Mouse (Mus musculus): ENCODE results near the gene Sox15. TPM values are rescaled to one million over a fixed set of nuclear protein-coding genes. Genes with fewer than 3 reads are reported as not detected.

The Sox15 gene
- polyA plus RNA-seq, 1 experiment, result 0.08 TPM

DNA sequence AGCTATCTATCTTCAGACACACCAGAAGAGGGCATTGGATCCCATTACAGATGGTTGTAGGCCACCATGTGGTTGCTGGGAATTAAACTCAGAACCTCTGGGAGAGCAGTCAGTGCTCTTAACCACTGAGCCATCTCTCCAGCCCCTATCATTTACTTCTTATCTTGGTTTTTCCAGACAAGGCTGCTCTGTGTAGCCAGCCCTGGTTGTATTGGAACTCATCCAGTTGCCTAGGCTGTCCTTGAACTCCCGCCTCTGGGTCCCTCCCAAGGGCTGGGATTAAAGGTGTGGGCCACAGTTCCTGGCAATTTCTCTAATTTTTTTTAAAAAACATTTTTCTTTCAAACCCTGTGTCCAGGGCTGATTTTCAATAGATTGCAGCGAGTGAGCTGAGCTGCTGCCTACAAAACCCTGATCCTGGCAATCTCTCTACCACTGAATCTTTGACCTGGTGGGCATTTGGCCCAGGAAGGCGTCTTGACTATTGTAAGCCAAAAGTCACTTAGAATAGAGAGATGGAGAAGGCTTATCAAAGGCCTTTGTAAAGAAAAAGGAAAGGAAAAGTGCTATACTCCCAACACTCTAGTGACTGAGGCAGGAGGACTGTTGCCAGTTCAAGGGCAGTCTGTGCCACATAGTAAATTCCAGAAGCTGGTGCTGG is 6.2 kb downstream of the Sox15 start:
- H3K79me3 ChIP-seq (ENCODE audit: low read depth), result peaks cover 13% of the 10 kb centered on the region
- no peaks in the 10 kb centered on the region for H3K27me3 ChIP-seq (ENCODE audit: control insufficient read depth, insufficient read depth, insufficient read length)
- H3K79me2 ChIP-seq (ENCODE audit: control insufficient read depth, insufficient read depth), result peaks cover 26% of the 10 kb centered on the region
- TF ChIP-seq MAX (IDR thresholded peaks at IDR 0.05) (no peak), MYOD1 (IDR thresholded peaks at IDR 0.05; ENCODE audit: control insufficient read depth, insufficient read length, low read depth) (no peak), USF1 (IDR thresholded peaks at IDR 0.05; ENCODE audit: low read depth) (no peak), FOSL1 (IDR thresholded peaks at IDR 0.05; ENCODE audit: insufficient read depth, low read length, poor library complexity, severe bottlenecking) (no peak)
- peak overlapping the region; percentile 43 for H3K4me3 ChIP-seq (ENCODE audit: insufficient read depth, poor library complexity, severe bottlenecking)
- H3ac ChIP-seq (ENCODE audit: control insufficient read depth, insufficient read length, low read depth), result peak overlapping the region; percentile 40
- H3K36me3 ChIP-seq (ENCODE audit: control insufficient read depth, insufficient read depth), result peaks cover 51% of the 10 kb centered on the region

DNA sequence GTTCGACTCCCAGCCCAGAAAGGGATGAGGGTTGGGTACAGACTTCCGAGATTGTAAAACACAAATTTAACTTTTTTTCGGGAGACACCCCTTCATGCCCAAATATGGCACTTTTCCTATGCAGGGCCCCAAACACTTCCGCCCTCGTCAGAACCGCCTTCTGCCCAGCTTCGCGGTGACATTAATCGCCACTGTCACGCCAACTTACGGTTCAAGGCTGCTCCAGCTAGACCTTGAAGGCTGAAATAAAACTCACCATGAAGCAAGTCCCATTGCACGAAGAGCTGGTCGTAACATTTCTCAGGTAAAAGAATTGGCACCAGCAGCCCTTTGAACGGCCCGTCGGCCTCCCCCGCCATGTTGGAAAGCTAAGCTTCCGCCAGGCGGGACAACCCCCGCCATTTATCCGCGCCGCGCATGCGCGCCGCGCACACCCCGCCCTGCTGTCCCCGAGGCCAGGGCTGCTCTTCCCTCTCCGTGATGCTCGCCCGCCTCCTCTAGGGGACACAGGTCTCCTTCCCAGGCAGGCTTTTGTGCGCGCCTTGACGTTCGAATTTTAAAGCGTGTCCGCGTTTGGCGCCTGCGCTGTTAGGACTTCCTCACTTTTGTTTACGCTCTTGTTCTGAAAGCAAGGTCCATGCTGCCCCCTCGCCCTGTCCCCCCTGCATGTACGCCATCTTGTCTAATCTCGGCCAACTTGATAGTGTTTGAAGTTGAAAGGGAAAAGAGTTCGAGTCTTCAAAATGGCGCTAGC is 7.3 kb downstream of the Sox15 start, which contains the start of gene Mpdu1:
TSS of gene Mpdu1 (minus strand) at position 430 of the 754 bp plus-strand sequence.
- H3K79me3 ChIP-seq (ENCODE audit: low read depth), result peaks cover 13% of the 10 kb centered on the region
- peak within 1 kb of the TSS; percentile 43 for H3K4me3 ChIP-seq (ENCODE audit: insufficient read depth, poor library complexity, severe bottlenecking)
- no peak for TF ChIP-seq CEBPB (IDR thresholded peaks at IDR 0.05; ENCODE audit: low read depth)
- no peak for TF ChIP-seq FOSL1 (IDR thresholded peaks at IDR 0.05; ENCODE audit: insufficient read depth, low read length, poor library complexity, severe bottlenecking)
- no peak for TF ChIP-seq MYOG (IDR thresholded peaks at IDR 0.05; ENCODE audit: control insufficient read depth, extremely low read depth, insufficient read length)
- TF ChIP-seq USF1 (IDR thresholded peaks at IDR 0.05; ENCODE audit: low read depth), result no peak
- TF ChIP-seq MAX (IDR thresholded peaks at IDR 0.05), result peak; percentile 45
- TF ChIP-seq MYOD1 (IDR thresholded peaks at IDR 0.05; ENCODE audit: control insufficient read depth, insufficient read length, low read depth), result no peak
- H3ac ChIP-seq (ENCODE audit: control insufficient read depth, insufficient read length, low read depth), result peak within 1 kb of the TSS; percentile 84
- no peaks in the 10 kb centered on the region for H3K27me3 ChIP-seq (ENCODE audit: control insufficient read depth, insufficient read depth, insufficient read length)
- peaks cover 48% of the 10 kb centered on the region for H3K36me3 ChIP-seq (ENCODE audit: control insufficient read depth, insufficient read depth)
- peaks cover 26% of the 10 kb centered on the region for H3K79me2 ChIP-seq (ENCODE audit: control insufficient read depth, insufficient read depth)

DNA sequence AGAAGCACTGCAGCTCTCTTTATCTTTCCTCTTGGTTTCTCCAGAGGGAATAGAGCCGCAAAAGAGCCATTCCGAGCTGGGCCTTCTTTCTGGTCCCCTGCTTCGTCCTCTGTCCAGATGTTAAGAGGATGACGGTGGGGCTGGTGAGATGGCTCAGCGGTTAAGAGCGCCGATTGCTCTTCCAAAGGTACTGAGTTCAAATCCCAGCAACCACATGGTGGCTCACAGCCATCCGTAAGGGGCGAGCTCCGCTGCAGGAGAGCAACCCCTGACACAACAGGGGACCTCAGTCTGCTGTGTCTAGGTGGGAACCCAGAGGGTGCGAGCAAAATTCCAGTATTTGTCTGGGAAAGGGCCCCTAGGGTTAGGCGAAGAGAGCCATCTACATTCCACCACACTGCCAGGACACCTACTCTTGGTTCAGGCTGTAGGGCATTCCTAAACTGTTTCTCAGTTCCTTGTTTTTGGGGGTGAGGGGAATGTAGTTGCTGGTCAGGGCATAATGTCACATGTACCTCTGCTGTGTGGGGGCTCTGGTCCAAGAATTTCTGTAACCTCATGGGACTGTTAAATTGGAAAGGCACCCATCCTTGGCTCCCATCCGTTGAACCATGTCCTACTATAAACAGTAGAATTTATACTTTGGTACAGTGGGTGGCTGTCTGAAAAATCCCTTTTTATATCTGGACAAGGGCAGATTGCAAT is 8.0 kb downstream of the Sox15 start:
- Histone ChIP-seq H3K79me2 (ENCODE audit: control insufficient read depth, insufficient read depth) (peaks cover 33% of the 10 kb centered on the region), H3K27me3 (ENCODE audit: control insufficient read depth, insufficient read depth, insufficient read length) (no peaks in the 10 kb centered on the region), H3K4me3 (ENCODE audit: insufficient read depth, poor library complexity, severe bottlenecking) (peak overlapping the region; percentile 43), H3K79me3 (ENCODE audit: low read depth) (peaks cover 20% of the 10 kb centered on the region), H3K36me3 (ENCODE audit: control insufficient read depth, insufficient read depth) (peaks cover 48% of the 10 kb centered on the region), H3ac (ENCODE audit: control insufficient read depth, insufficient read length, low read depth) (peak overlapping the region; percentile 65)
- no peak for TF ChIP-seq FOSL1 (IDR thresholded peaks at IDR 0.05; ENCODE audit: insufficient read depth, low read length, poor library complexity, severe bottlenecking)
- TF ChIP-seq MAX (IDR thresholded peaks at IDR 0.05), result no peak

DNA sequence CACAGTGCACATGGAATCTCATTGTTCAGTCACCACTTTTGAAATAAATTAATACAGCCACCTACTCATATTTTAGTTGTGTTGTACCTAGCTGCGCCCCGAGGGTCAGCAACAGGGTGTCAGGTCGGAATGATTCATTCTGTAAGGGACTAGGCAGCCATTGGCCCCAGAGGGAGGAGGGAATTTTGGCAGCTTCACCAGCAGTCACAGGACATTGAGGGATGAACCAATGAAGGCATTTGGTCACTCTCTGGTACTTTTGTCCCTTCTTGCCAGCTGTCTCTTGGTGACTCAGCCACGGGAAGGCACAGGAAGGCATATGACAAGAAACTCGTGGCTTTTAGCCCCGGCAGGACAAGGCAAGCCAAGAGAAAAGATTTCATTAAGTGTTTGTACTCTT is 8.7 kb downstream of the Sox15 start:
- Histone ChIP-seq H3K4me3 (ENCODE audit: insufficient read depth, poor library complexity, severe bottlenecking) (no peak overlapping the region), H3K36me3 (ENCODE audit: control insufficient read depth, insufficient read depth) (peaks cover 51% of the 10 kb centered on the region)

DNA sequence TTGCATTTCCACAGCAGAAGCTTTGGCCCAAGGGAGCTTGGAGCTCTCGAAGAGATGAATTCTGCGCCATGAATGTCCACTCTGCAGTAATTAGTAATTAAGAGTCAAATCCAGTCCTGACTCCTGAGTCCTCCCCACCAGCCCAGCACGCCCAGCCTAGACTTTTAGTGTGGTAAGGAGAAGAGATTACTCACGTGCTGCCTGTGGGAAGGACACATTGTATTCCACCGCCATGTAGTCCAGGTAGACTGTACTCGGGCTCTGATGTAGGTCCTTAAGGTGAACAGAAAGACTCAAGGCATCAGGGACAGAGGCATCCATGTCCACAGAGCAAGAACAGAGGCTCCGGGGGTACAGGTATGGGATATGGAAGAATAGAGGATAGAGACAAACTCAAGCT is 9.7 kb downstream of the Sox15 start:
- Histone ChIP-seq H3ac (ENCODE audit: control insufficient read depth, insufficient read length, low read depth) (no peak overlapping the region), H3K27me3 (ENCODE audit: control insufficient read depth, insufficient read depth, insufficient read length) (no peaks in the 10 kb centered on the region), H3K79me3 (ENCODE audit: low read depth) (peaks cover 36% of the 10 kb centered on the region), H3K4me3 (ENCODE audit: insufficient read depth, poor library complexity, severe bottlenecking) (no peak overlapping the region), H3K79me2 (ENCODE audit: control insufficient read depth, insufficient read depth) (peaks cover 47% of the 10 kb centered on the region), H3K36me3 (ENCODE audit: control insufficient read depth, insufficient read depth) (peaks cover 56% of the 10 kb centered on the region)
- no peak for TF ChIP-seq CEBPB (IDR thresholded peaks at IDR 0.05; ENCODE audit: low read depth)

More for the DNA sequence above, 8.7 kb downstream of the Sox15 start:
- H3ac ChIP-seq (ENCODE audit: control insufficient read depth, insufficient read length, low read depth), result no peak overlapping the region
- no peaks in the 10 kb centered on the region for H3K27me3 ChIP-seq (ENCODE audit: control insufficient read depth, insufficient read depth, insufficient read length)
- TF ChIP-seq MYOG (IDR thresholded peaks at IDR 0.05; ENCODE audit: control insufficient read depth, extremely low read depth, insufficient read length) (no peak), USF1 (IDR thresholded peaks at IDR 0.05; ENCODE audit: low read depth) (no peak), CEBPB (IDR thresholded peaks at IDR 0.05; ENCODE audit: low read depth) (no peak), MAX (IDR thresholded peaks at IDR 0.05) (no peak), MYOD1 (IDR thresholded peaks at IDR 0.05; ENCODE audit: control insufficient read depth, insufficient read length, low read depth) (no peak), CTCF (IDR thresholded peaks at IDR 0.05; ENCODE audit: control insufficient read depth, insufficient read depth, insufficient read length) (no peak), FOSL1 (IDR thresholded peaks at IDR 0.05; ENCODE audit: insufficient read depth, low read length, poor library complexity, severe bottlenecking) (no peak)
- H3K79me2 ChIP-seq (ENCODE audit: control insufficient read depth, insufficient read depth), result peaks cover 39% of the 10 kb centered on the region
- peaks cover 26% of the 10 kb centered on the region for H3K79me3 ChIP-seq (ENCODE audit: low read depth)

Data from C2C12 (cell line).